Comparison of ENCODE assay signal across 9 mouse cellular contexts in the genomic region with DNA sequence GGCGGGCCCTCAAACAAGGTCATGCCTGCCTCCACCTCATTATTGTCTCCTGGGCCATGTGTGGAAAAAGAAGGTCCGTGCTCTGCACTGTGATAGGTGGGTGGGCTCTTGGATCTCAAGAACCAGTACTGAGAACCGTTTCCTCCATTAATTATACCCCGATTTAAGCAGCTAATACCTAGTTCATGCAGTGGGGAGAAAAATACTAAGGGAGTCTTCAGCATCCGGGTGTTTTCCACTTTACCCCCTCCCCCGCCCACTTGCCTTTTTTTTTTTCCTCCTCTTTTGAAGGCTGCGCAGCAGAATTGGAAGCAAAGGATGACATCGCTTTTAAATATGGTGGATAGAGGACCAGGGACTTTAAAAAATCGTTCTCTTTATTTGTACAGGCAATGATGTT. TPM values are rescaled to one million over a fixed set of nuclear protein-coding genes. Genes with fewer than 3 reads are reported as not detected.
DNase-seq lines count a peak whose midpoint lies in the region; ATAC-seq and TF ChIP-seq lines count a peak whose summit lies in the region.
"Had no signal": no experiment of that assay in that cellular context is flagged by ENCODE, and none has a peak within 500 bp of the region (broad histone marks: within the 10 kb centered on the region; RNA-seq: fewer than 3 reads in every experiment).

No protein-coding gene starts in this region.

- no peaks in the 10 kb centered on the region for H3K9me3 ChIP-seq in megakaryocyte, embryonic 14.5 days
- no peaks in the 10 kb centered on the region for H3K9me3 ChIP-seq in embryonic facial prominence, embryonic 14.5 days (ENCODE audit: control insufficient read depth, low read length)
- H3K9me3 ChIP-seq in intestine, postnatal 0 days (ENCODE audit: control insufficient read depth): no peaks in the 10 kb centered on the region
- H3K9me3 ChIP-seq in neural tube, embryonic 14.5 days (ENCODE audit: control insufficient read depth, low read length): no peaks in the 10 kb centered on the region

- peaks cover 47% of the 10 kb centered on the region for H3K36me3 ChIP-seq in megakaryocyte, embryonic 14.5 days (replicated peaks; ENCODE audit: low read length)
- peaks cover 16% of the 10 kb centered on the region for H3K36me3 ChIP-seq in embryonic facial prominence, embryonic 14.5 days (ENCODE audit: control insufficient read depth, insufficient read depth, low read length)
- H3K36me3 ChIP-seq in intestine, postnatal 0 days (ENCODE audit: control insufficient read depth, insufficient read depth): peaks cover 7% of the 10 kb centered on the region
- peaks cover 11% of the 10 kb centered on the region for H3K36me3 ChIP-seq in neural tube, embryonic 14.5 days (ENCODE audit: control insufficient read depth, insufficient read depth, low read length)

- peak; percentile 35 for DNase-seq in adrenal gland, adult 2 months
- DNase-seq in adrenal gland, adult 8-10 months: no peak
- no peak for DNase-seq in embryonic facial prominence, embryonic 14.5 days (ENCODE audit: low spot score)
- no peak for DNase-seq in spleen, postnatal 10 days (ENCODE audit: low spot score in 2 of 2)

- WGBS in embryonic facial prominence, embryonic 14.5 days: 19% methylated on average over 9 of the region's 9 CpGs
- 14% methylated on average over 9 of the region's 9 CpGs for WGBS in intestine, postnatal 0 days
- 9% methylated on average over 9 of the region's 9 CpGs for WGBS in neural tube, embryonic 14.5 days

- no peak for TF ChIP-seq CTCF in intestine, postnatal 0 days (IDR thresholded peaks at IDR 0.05; ENCODE audit: low read depth)

- peaks cover 52% of the 10 kb centered on the region for H3K4me1 ChIP-seq in megakaryocyte, embryonic 14.5 days
- H3K4me1 ChIP-seq in embryonic facial prominence, embryonic 14.5 days (ENCODE audit: control insufficient read depth, insufficient read depth, low read length): peaks cover 9% of the 10 kb centered on the region
- no peaks in the 10 kb centered on the region for H3K4me1 ChIP-seq in intestine, postnatal 0 days (replicated peaks; ENCODE audit: control insufficient read depth, insufficient read depth, low read length)
- H3K4me1 ChIP-seq in neural tube, embryonic 14.5 days (ENCODE audit: control insufficient read depth, insufficient read depth, low read length): peaks cover 19% of the 10 kb centered on the region

- no peak for ATAC-seq in megakaryocyte, adult 5-6 weeks (ENCODE audit: poor library complexity, severe bottlenecking)
- no peak for ATAC-seq in embryonic facial prominence, embryonic 14.5 days (ENCODE audit: low read depth)
- ATAC-seq in intestine, postnatal 0 days: no peak
- peak; percentile 70 for ATAC-seq in neural tube, embryonic 14.5 days (ENCODE audit: low read depth)

- H3K27ac ChIP-seq in embryonic facial prominence, embryonic 14.5 days (replicated peaks; ENCODE audit: low read depth, low read length): no peak overlapping the region
- H3K27ac ChIP-seq in intestine, postnatal 0 days (ENCODE audit: low read depth, low read length): no peak overlapping the region
- H3K27ac ChIP-seq in neural tube, embryonic 14.5 days (ENCODE audit: low read depth, low read length): peak overlapping the region; percentile 68

- no peaks in the 10 kb centered on the region for H3K27me3 ChIP-seq in megakaryocyte, embryonic 14.5 days (replicated peaks)
- no peaks in the 10 kb centered on the region for H3K27me3 ChIP-seq in embryonic facial prominence, embryonic 14.5 days (replicated peaks; ENCODE audit: control insufficient read depth, insufficient read depth, low read length)
- no peaks in the 10 kb centered on the region for H3K27me3 ChIP-seq in intestine, postnatal 0 days (replicated peaks; ENCODE audit: control insufficient read depth, insufficient read depth, low read length)
- no peaks in the 10 kb centered on the region for H3K27me3 ChIP-seq in neural tube, embryonic 14.5 days (ENCODE audit: control insufficient read depth, insufficient read depth, low read length)

- H3K4me2 ChIP-seq in embryonic facial prominence, embryonic 14.5 days (ENCODE audit: low read depth, low read length): peak overlapping the region; percentile 82
- peak overlapping the region; percentile 92 for H3K4me2 ChIP-seq in intestine, postnatal 0 days (replicated peaks; ENCODE audit: low read depth)
- H3K4me2 ChIP-seq in neural tube, embryonic 14.5 days (ENCODE audit: low read depth, low read length): peak overlapping the region; percentile 78

- H3K4me3 ChIP-seq in megakaryocyte, embryonic 14.5 days (replicated peaks): peak overlapping the region; percentile 98
- peak overlapping the region; percentile 85 for H3K4me3 ChIP-seq in embryonic facial prominence, embryonic 14.5 days (ENCODE audit: low read depth, low read length)
- H3K4me3 ChIP-seq in intestine, postnatal 0 days (ENCODE audit: low read depth, low read length): peak overlapping the region; percentile 93
- peak overlapping the region; percentile 61 for H3K4me3 ChIP-seq in neural tube, embryonic 14.5 days (ENCODE audit: low read depth, low read length)

- peak overlapping the region; percentile 83 for H3K9ac ChIP-seq in embryonic facial prominence, embryonic 14.5 days (ENCODE audit: low read depth, low read length)
- H3K9ac ChIP-seq in intestine, postnatal 0 days (ENCODE audit: low read depth, low read length): peak overlapping the region; percentile 79
- H3K9ac ChIP-seq in neural tube, embryonic 14.5 days (replicated peaks; ENCODE audit: low read depth, low read length): peak overlapping the region; percentile 65

RNA-seq across cellular contexts. Expression of a gene that starts 1.1 kb away (rescaled TPM):
- total RNA-seq in adrenal gland, adult 2 months (2021): 100 to 1,000 TPM; 258 to 360 TPM
- 86.4 and 101 TPM in 2 replicates for polyA plus RNA-seq in adrenal gland, adult 2 months (2012; rRNA removed)
- total RNA-seq in adrenal gland, adult 8-10 months (2022): 100 to 1,000 TPM; 264 to 374 (median 322) TPM
- 25.5 and 160 TPM in 2 replicates for polyA plus RNA-seq in megakaryocyte, embryonic 14.5 days (2012; ENCODE audit: insufficient read depth, low replicate concordance)
- total RNA-seq in megakaryocyte, adult 5-6 weeks (2015): 5.6 and 7.4 TPM in 2 replicates
- 17.6 and 20.7 TPM in 2 replicates for total RNA-seq in megakaryocyte, adult 5-6 weeks (2017)
- polyA plus RNA-seq in embryonic facial prominence, embryonic 14.5 days (2014; fragmentation: Nextera tagmentation; extraction: Ambion mirVana): 19.8 and 21.4 TPM in 2 replicates
- 30.7 and 31.8 TPM in 2 replicates for polyA plus RNA-seq in intestine, postnatal 0 days (2015; fragmentation: Nextera tagmentation; extraction: Ambion mirVana)
- polyA plus RNA-seq in neural tube, embryonic 14.5 days (2014; fragmentation: Nextera tagmentation; extraction: Ambion mirVana): 60.2 and 60.6 TPM in 2 replicates

RNA-seq across cellular contexts. Expression of a gene that starts 21.7 kb away (rescaled TPM):
- total RNA-seq in adrenal gland, adult 2 months (2021): not detected
- polyA plus RNA-seq in adrenal gland, adult 2 months (2012; rRNA removed): not detected in 2 replicates
- total RNA-seq in adrenal gland, adult 8-10 months (2022): not detected
- not detected in 2 replicates for polyA plus RNA-seq in megakaryocyte, embryonic 14.5 days (2012; ENCODE audit: insufficient read depth, low replicate concordance)
- not detected in 2 replicates for total RNA-seq in megakaryocyte, adult 5-6 weeks (2015)
- total RNA-seq in megakaryocyte, adult 5-6 weeks (2017): not detected in 2 replicates
- polyA plus RNA-seq in embryonic facial prominence, embryonic 14.5 days (2014; fragmentation: Nextera tagmentation; extraction: Ambion mirVana): not detected in 2 replicates
- 0.08 and 0.18 TPM in 2 replicates for polyA plus RNA-seq in intestine, postnatal 0 days (2015; fragmentation: Nextera tagmentation; extraction: Ambion mirVana)
- 0.33 TPM in 1 of 2 replicates, not detected in the other for polyA plus RNA-seq in neural tube, embryonic 14.5 days (2014; fragmentation: Nextera tagmentation; extraction: Ambion mirVana)
- total RNA-seq: layer of hippocampus, postnatal 14 days had no signal

RNA-seq across cellular contexts. Expression of a gene that starts 27.1 kb away (rescaled TPM):
- under 1 TPM; 0.07 to 0.26 TPM for total RNA-seq in adrenal gland, adult 2 months (2021)
- polyA plus RNA-seq in adrenal gland, adult 2 months (2012; rRNA removed): not detected in 2 replicates
- total RNA-seq in adrenal gland, adult 8-10 months (2022): under 1 TPM in 3 of 4 experiments, not detected in 1; 0.23 to 0.27 (median 0.24) TPM
- polyA plus RNA-seq in megakaryocyte, embryonic 14.5 days (2012; ENCODE audit: insufficient read depth, low replicate concordance): 0.21 TPM in 1 of 2 replicates, not detected in the other
- 10.0 and 12.9 TPM in 2 replicates for total RNA-seq in megakaryocyte, adult 5-6 weeks (2015)
- 9.6 and 13.9 TPM in 2 replicates for total RNA-seq in megakaryocyte, adult 5-6 weeks (2017)
- 0.06 TPM in 1 of 2 replicates, not detected in the other for polyA plus RNA-seq in embryonic facial prominence, embryonic 14.5 days (2014; fragmentation: Nextera tagmentation; extraction: Ambion mirVana)
- polyA plus RNA-seq in intestine, postnatal 0 days (2015; fragmentation: Nextera tagmentation; extraction: Ambion mirVana): 0.07 and 0.13 TPM in 2 replicates
- not detected in 2 replicates for polyA plus RNA-seq in neural tube, embryonic 14.5 days (2014; fragmentation: Nextera tagmentation; extraction: Ambion mirVana)
- total RNA-seq: layer of hippocampus, postnatal 14 days had no signal

RNA-seq across cellular contexts. Expression of a gene that starts 43.6 kb away (rescaled TPM):
- total RNA-seq in adrenal gland, adult 2 months (2021): under 1 TPM; 0.24 to 0.26 TPM
- 0.07 TPM in 1 of 2 replicates, not detected in the other for polyA plus RNA-seq in adrenal gland, adult 2 months (2012; rRNA removed)
- under 1 TPM in 2 of 4 experiments, not detected in 2; 0.22 to 0.44 TPM for total RNA-seq in adrenal gland, adult 8-10 months (2022)
- 0.69 TPM in 1 of 2 replicates, not detected in the other for polyA plus RNA-seq in megakaryocyte, embryonic 14.5 days (2012; ENCODE audit: insufficient read depth, low replicate concordance)
- 3.9 and 7.2 TPM in 2 replicates for total RNA-seq in megakaryocyte, adult 5-6 weeks (2015)
- total RNA-seq in megakaryocyte, adult 5-6 weeks (2017): 4.1 and 8.3 TPM in 2 replicates
- polyA plus RNA-seq in embryonic facial prominence, embryonic 14.5 days (2014; fragmentation: Nextera tagmentation; extraction: Ambion mirVana): not detected in 2 replicates
- polyA plus RNA-seq in intestine, postnatal 0 days (2015; fragmentation: Nextera tagmentation; extraction: Ambion mirVana): not detected in 2 replicates
- polyA plus RNA-seq in neural tube, embryonic 14.5 days (2014; fragmentation: Nextera tagmentation; extraction: Ambion mirVana): not detected in 2 replicates
- total RNA-seq: layer of hippocampus, postnatal 14 days had no signal

RNA-seq across cellular contexts. Expression of a gene that starts 57.5 kb away (rescaled TPM):
- total RNA-seq in adrenal gland, adult 2 months (2021): under 1 TPM in 1 of 2 experiments, not detected in 1; 0.79 TPM
- 0.11 TPM in 1 of 2 replicates, not detected in the other for polyA plus RNA-seq in adrenal gland, adult 2 months (2012; rRNA removed)
- total RNA-seq in adrenal gland, adult 8-10 months (2022): under 1 TPM in 3 of 4 experiments, not detected in 1; 0.46 to 0.68 (median 0.67) TPM
- polyA plus RNA-seq in megakaryocyte, embryonic 14.5 days (2012; ENCODE audit: insufficient read depth, low replicate concordance): not detected in 2 replicates
- total RNA-seq in megakaryocyte, adult 5-6 weeks (2015): 20.4 and 41.6 TPM in 2 replicates
- total RNA-seq in megakaryocyte, adult 5-6 weeks (2017): 14.1 and 18.1 TPM in 2 replicates
- 0.26 and 2.4 TPM in 2 replicates for polyA plus RNA-seq in embryonic facial prominence, embryonic 14.5 days (2014; fragmentation: Nextera tagmentation; extraction: Ambion mirVana)
- polyA plus RNA-seq in intestine, postnatal 0 days (2015; fragmentation: Nextera tagmentation; extraction: Ambion mirVana): 0.99 and 1.4 TPM in 2 replicates
- not detected in 2 replicates for polyA plus RNA-seq in neural tube, embryonic 14.5 days (2014; fragmentation: Nextera tagmentation; extraction: Ambion mirVana)
- total RNA-seq: layer of hippocampus, postnatal 14 days had no signal
